Mouse (Mus musculus) E14TG2a.4 (cell line): ENCODE measurements at regions not wholly inside any gene's neighbourhood (a gene's known extent, or its start where the extent isn't known, plus 50 kb on each side); places are given as distances from the start of the nearest gene placed in this dataset.

Experiments used
- H3K27me3 ChIP-seq: 2 replicates; pipeline ENCODE4 v1.6.1; 2014; ENCODE audit warnings: low read length, control low read depth; ENCODE audit not compliant: insufficient read depth
- H3K36me3 ChIP-seq: 2 replicates; pipeline ENCODE4 v1.6.1; 2014; ENCODE audit warnings: low read length, control low read depth; ENCODE audit not compliant: insufficient read depth
- H3K4me1 ChIP-seq: replicated peaks from 2 replicates; pipeline ENCODE4 v1.6.1; 2014; ENCODE audit warnings: low read depth, low read length, control low read depth
- H3K4me3 ChIP-seq: replicated peaks from 2 replicates; pipeline ENCODE4 v1.5.1; 2014; ENCODE audit warnings: mild to moderate bottlenecking, low read length
- H3K9me3 ChIP-seq: 2 replicates; pipeline ENCODE4 v1.6.1; 2014; ENCODE audit warnings: low read length, control low read depth
- CTCF ChIP-seq: conservative IDR thresholded peaks from 2 replicates; pipeline ENCODE4 v1.5.1; 2014; ENCODE audit warnings: low read length
- NANOG ChIP-seq: IDR thresholded peaks from 2 replicates; pipeline ENCODE4 v1.6.1; 2014; ENCODE audit warnings: borderline replicate concordance, low read length, mixed read lengths
- POU5F1 ChIP-seq: IDR thresholded peaks from 2 replicates; pipeline ENCODE4 v1.6.1; 2014; ENCODE audit warnings: low read length, borderline replicate concordance

DNA sequence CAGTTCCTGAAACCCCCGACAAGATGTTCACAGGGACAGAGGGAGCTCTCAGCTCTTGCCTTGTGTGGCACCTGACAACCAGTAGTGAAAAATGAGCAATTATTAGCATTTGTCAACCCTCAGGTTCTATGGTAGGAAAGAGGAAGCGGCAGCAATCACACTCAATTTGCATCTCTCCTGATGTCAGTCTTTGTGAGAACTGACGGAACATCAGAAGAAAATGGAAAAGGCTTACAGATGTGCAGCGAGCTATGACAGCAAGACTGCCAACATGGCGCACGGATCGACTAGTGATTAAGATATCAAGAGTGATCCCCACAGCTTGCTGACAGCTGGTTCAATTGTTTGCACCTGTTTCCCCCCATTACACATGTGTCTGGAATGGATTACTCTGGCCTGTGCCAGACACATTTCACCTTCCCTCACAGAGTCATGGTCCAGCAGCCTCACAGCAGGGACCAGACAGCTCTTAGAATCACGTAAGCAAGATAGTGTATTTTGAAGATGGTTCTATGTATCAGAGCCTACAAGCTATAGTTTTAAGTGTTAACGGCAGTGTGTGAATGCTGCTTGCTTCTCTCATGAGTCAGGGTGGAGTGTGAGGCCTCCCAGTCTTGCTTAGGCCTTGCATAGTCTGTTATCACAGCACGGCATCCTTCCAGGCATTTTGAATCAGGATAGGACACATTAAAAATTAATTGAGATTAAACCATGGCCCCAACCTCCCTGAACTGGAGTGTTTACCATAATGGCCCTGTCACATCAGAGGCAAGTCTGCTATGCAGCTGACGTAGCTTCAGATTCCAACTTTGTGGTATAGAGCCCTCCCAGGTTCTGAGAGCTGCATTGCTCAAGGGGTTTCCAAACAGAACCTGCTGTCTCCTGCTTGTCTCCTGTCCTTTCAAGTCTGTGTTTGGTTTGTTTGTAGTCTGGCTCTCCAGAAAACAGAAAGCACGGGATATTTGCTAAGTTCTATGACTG, 2258.0 kb downstream of the 4930444P10Rik start:
- Histone ChIP-seq H3K4me1 (no peaks in the 10 kb centered on the region), H3K27me3 (no peaks in the 10 kb centered on the region), H3K4me3 (no peak overlapping the region), H3K36me3 (no peaks in the 10 kb centered on the region), H3K9me3 (no peaks in the 10 kb centered on the region)
- TF ChIP-seq POU5F1 (no peak), CTCF (no peak), NANOG (no peak)

DNA sequence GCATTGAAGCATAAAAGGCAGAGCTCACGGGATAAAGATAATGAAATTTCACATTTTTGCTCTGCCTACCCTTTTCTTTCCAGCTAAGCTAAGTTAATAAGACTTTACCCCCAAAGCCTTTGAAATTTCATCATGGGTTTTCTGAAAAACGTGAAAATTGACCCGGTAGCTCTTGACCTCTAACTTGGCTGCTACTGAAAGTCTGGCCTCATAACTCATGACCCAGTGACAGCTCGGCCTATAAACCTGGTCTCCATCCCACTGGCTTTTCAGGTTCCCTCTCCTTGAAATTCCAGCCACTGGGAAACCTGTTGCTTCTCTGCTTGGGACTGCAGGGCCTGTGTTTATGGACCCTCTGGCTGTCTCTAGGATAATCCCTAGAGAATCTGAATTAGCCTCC, 2285.3 kb downstream of the 4930444P10Rik start:
- Histone ChIP-seq H3K9me3 (no peaks in the 10 kb centered on the region), H3K27me3 (no peaks in the 10 kb centered on the region), H3K36me3 (no peaks in the 10 kb centered on the region), H3K4me3 (no peak overlapping the region), H3K4me1 (no peaks in the 10 kb centered on the region)
- TF ChIP-seq POU5F1 (no peak), NANOG (no peak), CTCF (no peak)

- Histone ChIP-seq H3K4me1 (no peaks in the 10 kb centered on the region), H3K4me3 (no peak overlapping the region), H3K36me3 (no peaks in the 10 kb centered on the region), H3K27me3 (no peaks in the 10 kb centered on the region), H3K9me3 (peaks cover 3% of the 10 kb centered on the region; the same call in 1 of the 2 replicates)
- no peak for TF ChIP-seq POU5F1
- no peak for TF ChIP-seq NANOG
- no peak for TF ChIP-seq CTCF
These were observed 2292.7 kb downstream of the 4930444P10Rik start for GRCm38 (mm10) chr1:13800460-13800859.

GRCm38 (mm10) chr1:13798848-13799247, 2294.3 kb downstream of the 4930444P10Rik start:
- Histone ChIP-seq H3K9me3 (peaks cover 10% of the 10 kb centered on the region), H3K4me1 (no peaks in the 10 kb centered on the region), H3K4me3 (no peak overlapping the region), H3K27me3 (no peaks in the 10 kb centered on the region), H3K36me3 (no peaks in the 10 kb centered on the region)
- TF ChIP-seq POU5F1 (no peak), NANOG (no peak), CTCF (no peak)

DNA sequence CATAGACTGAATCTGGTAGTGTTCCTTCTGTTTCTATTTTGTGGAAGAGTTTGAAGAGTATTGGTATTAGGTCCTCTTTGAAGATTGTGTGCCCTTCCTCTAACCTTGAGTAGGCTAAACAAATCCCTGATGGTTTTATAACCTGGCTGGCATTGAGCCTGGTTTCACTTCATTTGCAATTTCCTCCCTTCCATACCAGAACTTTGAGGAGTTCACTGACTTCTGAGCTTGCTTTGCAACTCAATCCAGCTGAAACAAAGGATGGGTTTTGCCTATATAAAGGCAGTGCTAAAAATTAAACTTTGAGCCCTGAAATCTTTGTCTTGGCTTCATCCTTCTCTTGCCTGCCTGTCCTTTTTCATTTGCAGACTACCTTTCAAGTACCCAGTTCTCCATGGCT, 2297.9 kb downstream of the 4930444P10Rik start:
- Histone ChIP-seq H3K4me3 (no peak overlapping the region), H3K9me3 (peaks cover 23% of the 10 kb centered on the region), H3K36me3 (no peaks in the 10 kb centered on the region), H3K4me1 (no peaks in the 10 kb centered on the region), H3K27me3 (no peaks in the 10 kb centered on the region)
- TF ChIP-seq POU5F1 (no peak), NANOG (no peak), CTCF (no peak)

DNA sequence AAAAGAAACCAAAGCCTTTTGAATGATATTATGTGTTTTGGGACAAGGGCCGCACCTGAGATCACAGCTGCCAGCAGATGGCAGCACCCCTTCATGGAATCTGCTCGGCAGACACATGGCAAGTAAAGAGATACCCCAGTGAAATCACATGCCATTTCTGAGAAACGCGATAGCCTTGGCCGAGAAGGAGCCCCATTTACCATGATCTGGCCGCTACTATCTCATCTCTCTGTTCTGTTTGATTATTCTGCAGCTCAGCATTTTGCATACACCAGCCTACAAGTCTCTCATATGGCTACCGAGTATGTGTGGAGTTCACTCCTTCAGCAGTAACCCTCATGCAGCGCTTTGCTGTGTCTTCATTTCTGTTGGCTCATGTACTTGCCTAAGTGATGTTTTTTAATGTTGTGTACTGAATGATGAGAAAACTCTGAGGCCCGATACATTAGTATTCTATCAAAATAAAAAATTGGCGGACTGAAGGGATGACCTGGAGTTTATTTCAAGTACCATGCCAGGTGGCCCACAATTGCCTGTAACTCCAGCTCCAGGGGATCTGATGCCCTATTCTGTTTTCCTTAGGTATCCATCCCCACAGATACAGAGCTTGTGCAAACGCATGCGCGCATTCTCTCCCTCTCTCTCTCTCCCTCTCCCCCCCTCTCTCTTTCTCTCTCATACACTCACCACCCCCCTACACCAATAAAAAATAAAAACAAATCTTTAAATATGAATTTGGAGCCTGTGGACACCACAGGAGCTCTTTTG, 2303.6 kb downstream of the 4930444P10Rik start:
- no peaks in the 10 kb centered on the region for H3K27me3 ChIP-seq
- H3K36me3 ChIP-seq = no peaks in the 10 kb centered on the region
- H3K4me3 ChIP-seq = no peak overlapping the region
- peaks cover 7% of the 10 kb centered on the region; the same call in 1 of the 2 replicates for H3K4me1 ChIP-seq
- peaks cover 12% of the 10 kb centered on the region for H3K9me3 ChIP-seq
- peak; percentile 82 for TF ChIP-seq CTCF
- TF ChIP-seq NANOG = no peak
- TF ChIP-seq POU5F1 = no peak

DNA sequence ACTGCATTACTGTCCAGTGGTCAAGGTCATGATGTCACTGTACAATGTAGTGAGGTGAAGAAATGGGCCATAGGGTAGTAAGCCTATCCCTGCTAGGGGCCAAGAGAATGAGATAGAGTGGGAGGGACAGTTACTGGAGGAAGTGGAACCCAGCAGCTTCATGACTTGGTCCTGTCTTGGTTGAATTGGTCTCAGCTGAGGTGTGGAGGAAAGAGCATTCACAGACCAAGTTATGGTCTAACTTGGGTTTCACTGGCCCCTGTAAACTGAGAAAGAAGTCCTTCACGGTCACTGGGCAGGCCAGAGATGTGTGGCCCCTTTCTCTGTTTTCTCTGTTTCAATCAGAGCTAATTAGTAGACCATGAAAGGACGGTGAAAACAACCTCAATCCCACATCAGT, 2306.1 kb downstream of the 4930444P10Rik start:
- no peak for TF ChIP-seq NANOG
- no peak for TF ChIP-seq POU5F1
- TF ChIP-seq CTCF = no peak
- peaks cover 12% of the 10 kb centered on the region for H3K9me3 ChIP-seq
- no peaks in the 10 kb centered on the region for H3K36me3 ChIP-seq
- H3K27me3 ChIP-seq = no peaks in the 10 kb centered on the region
- H3K4me3 ChIP-seq = no peak overlapping the region
- H3K4me1 ChIP-seq = peaks cover 7% of the 10 kb centered on the region; the same call in 1 of the 2 replicates

DNA sequence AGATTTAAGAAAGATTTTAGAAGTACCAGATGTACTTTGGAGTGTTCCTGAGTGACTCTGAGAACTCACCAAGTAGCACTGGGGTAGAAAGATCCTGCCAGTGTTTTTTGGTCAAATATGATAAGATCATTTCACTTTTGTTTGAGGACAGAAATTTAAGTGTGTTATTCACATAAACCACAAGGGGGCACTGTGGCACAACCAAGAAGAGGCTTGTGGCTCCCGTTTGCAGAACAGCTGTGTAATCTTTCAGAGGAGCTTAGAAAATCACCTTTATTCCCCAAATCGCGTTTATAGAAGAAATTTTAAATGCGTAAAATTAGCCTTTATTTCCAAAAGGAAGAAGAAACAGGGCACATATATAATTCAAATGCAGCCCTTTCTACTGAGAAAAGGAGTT, 2308.7 kb downstream of the 4930444P10Rik start:
- Histone ChIP-seq H3K9me3 (no peaks in the 10 kb centered on the region), H3K4me3 (no peak overlapping the region), H3K27me3 (no peaks in the 10 kb centered on the region), H3K36me3 (no peaks in the 10 kb centered on the region), H3K4me1 (peaks cover 6% of the 10 kb centered on the region; the same call in 1 of the 2 replicates)
- TF ChIP-seq CTCF (peak; percentile 67), NANOG (no peak), POU5F1 (no peak)
